Mouse (Mus musculus) liver, embryonic 13.5 days (tissue): ENCODE data around the gene Msh5. TPM values are rescaled to one million over a fixed set of nuclear protein-coding genes. Genes with fewer than 3 reads are reported as not detected.
A peak's percentile ranks its signal among the peaks of the same experiment; 100 is the strongest.

Experiments used
- ATAC-seq: fragments of 200-750 bp; cut with Nextera tagmentation; 2 replicates; pipeline ENCODE4 v1.8.0; 2017; ENCODE audit warnings: low read depth, mild to moderate bottlenecking, moderate number of reproducible peaks, moderate library complexity
- DNase-seq: peaks from one replicate; pipeline ENCODE4 v3.0.0; 2022
- H3K27ac ChIP-seq: fragments of 300-500 bp; sonication (generic); 2 replicates; pipeline ENCODE4 v1.5.1; 2015; ENCODE audit warnings: moderate library complexity, mild to moderate bottlenecking, inconsistent platforms
- H3K27me3 ChIP-seq: fragments of 300-500 bp; sonication (generic); 2 replicates; pipeline ENCODE4 v1.6.1; 2015; ENCODE audit warnings: mild to moderate bottlenecking, inconsistent platforms
- H3K36me3 ChIP-seq: fragments of 300-500 bp; sonication (generic); 2 replicates; pipeline ENCODE4 v1.6.1; 2015; ENCODE audit warnings: mild to moderate bottlenecking, inconsistent platforms
- H3K4me1 ChIP-seq: fragments of 300-500 bp; sonication (generic); replicated peaks from 2 replicates; pipeline ENCODE4 v1.6.1; 2015; ENCODE audit warnings: inconsistent platforms
- H3K4me2 ChIP-seq: fragments of 300-500 bp; sonication (generic); 2 replicates; pipeline ENCODE4 v1.6.1; 2015; ENCODE audit warnings: inconsistent platforms, mild to moderate bottlenecking, moderate library complexity
- H3K4me3 ChIP-seq: fragments of 300-500 bp; sonication (generic); replicated peaks from 2 replicates; pipeline ENCODE4 v1.5.1; 2015; ENCODE audit warnings: mild to moderate bottlenecking, inconsistent platforms
- H3K9ac ChIP-seq: fragments of 300-500 bp; sonication (generic); 2 replicates; pipeline ENCODE4 v1.6.1; 2015; ENCODE audit warnings: mild to moderate bottlenecking, inconsistent platforms
- H3K9me3 ChIP-seq: fragments of 300-500 bp; sonication (generic); replicated peaks from 2 replicates; pipeline ENCODE4 v1.6.1; 2016; ENCODE audit warnings: inconsistent platforms
- WGBS: fragments of 180-500 bp; shearing (Covaris S2); methylation state at CpG from one replicate; pipeline ENCODE4 v1.1.7; 2015; ENCODE audit not compliant: insufficient replicate concordance; 5-methylcytosine and 5-hydroxymethylcytosine counted together
- polyA plus RNA-seq: library from polyadenylated mRNA; unstranded; fragments of >200 nt; fragmentation: Nextera tagmentation; extraction: Ambion mirVana; gene quantifications from 2 replicates; pipeline ENCODE4 v1.2.1, GENCODE M21; 2015

Gene Msh5
- polyA plus RNA-seq, 1 experiment from 2014 or later = 3.4 TPM

- Histone ChIP-seq H3K9ac (no peak overlapping the region), H3K27ac (peak overlapping the region; percentile 24; the same call in 1 of the 2 replicates)
- WGBS = 33% methylated on average over 3 of the region's 3 CpGs
These were observed 10.5 kb upstream of the Msh5 start for GRCm38 (mm10) chr17:35057090-35057489.

DNA sequence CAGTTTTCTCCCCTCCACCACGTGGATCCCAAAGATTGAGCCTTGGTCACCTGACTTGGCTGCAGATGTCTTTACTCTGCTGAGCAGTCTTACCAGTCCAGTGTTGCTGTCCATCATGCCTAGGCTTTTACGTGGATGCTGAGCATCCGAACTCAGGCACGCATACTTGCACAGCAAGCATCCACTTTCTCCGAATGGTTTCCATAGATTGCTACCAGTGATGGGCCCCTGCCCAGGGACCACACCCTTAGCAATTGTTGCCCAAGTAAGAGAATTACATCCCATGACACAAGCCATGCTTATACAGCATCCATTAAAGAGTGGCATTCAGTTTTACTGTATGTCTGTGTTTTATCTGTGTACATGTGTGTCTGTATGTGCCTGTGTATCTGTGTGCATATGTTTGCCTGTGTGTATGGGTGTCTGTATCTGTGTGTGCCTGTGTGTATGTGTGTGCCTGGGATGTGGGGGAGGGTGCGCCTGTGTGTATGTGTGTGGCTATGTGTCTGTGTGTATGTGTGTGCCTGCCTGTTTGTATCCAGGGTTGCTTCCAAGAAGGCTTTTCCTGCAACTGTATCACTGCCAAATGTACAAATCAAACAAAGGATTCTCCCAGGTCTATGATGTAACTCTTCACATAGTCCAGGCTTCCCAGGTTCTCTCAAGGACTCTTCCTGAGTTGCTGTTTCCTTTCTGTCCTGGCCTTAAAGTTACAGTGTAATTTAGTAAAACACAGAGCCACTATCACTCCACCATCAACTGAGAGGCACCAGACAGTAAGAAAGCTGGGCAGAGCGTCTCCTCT is 9.3 kb upstream of the Msh5 start:
- ATAC-seq = no peak
- Histone ChIP-seq H3K4me3 (no peak overlapping the region), H3K4me1 (peaks cover 81% of the 10 kb centered on the region), H3K27ac (peak overlapping the region; percentile 6; the same call in 1 of the 2 replicates), H3K9me3 (no peaks in the 10 kb centered on the region), H3K27me3 (peaks cover 6% of the 10 kb centered on the region; the same call in 1 of the 2 replicates), H3K9ac (0 out of 2 replicates have a peak overlapping the region, but pooled peaks have one; percentile 15), H3K4me2 (no peak overlapping the region), H3K36me3 (peaks cover 66% of the 10 kb centered on the region)
- 80% methylated on average over 7 of the region's 7 CpGs for WGBS
- no peak for DNase-seq

More at GRCm38 (mm10) chr17:35057090-35057489, 10.5 kb upstream of the Msh5 start:
- Histone ChIP-seq H3K4me3 (no peak overlapping the region), H3K36me3 (peaks cover 73% of the 10 kb centered on the region), H3K9me3 (no peaks in the 10 kb centered on the region), H3K27me3 (peaks cover 14% of the 10 kb centered on the region), H3K4me2 (no peak overlapping the region), H3K4me1 (peaks cover 80% of the 10 kb centered on the region)
- no peak for ATAC-seq
- no peak for DNase-seq

DNA sequence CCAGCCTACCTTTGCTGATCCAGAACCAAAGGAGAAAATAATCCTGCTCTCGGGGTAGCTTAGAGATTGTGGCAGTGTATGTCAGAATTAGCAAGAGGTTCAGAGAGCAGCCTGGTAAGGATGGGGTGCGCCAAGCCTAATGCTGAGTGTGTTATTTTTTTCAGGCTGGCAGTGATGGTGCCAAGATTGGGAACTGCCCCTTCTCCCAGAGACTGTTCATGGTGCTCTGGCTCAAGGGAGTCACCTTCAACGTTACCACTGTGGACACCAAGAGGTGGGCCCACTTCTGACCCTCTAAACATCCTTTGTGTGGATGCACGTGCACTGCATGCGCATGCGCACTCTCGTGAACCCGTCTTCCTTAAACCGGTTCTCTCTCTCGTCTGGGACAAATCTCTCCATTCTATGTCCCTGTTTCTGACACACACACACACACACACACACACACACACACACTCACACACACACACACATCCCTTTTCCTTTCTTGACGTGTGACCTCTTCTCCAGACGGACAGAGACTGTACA is 5.8 kb upstream of the Msh5 start:
- DNase-seq (no peak), ATAC-seq (no peak)
- 82% methylated on average over 12 of the region's 12 CpGs for WGBS
- Histone ChIP-seq H3K27ac (peak overlapping the region; percentile 97), H3K4me3 (peak overlapping the region; percentile 78), H3K4me1 (peaks cover 73% of the 10 kb centered on the region), H3K9ac (peak overlapping the region; percentile 92), H3K9me3 (no peaks in the 10 kb centered on the region), H3K36me3 (peaks cover 49% of the 10 kb centered on the region), H3K27me3 (no peaks in the 10 kb centered on the region), H3K4me2 (peak overlapping the region; percentile 100)

DNA sequence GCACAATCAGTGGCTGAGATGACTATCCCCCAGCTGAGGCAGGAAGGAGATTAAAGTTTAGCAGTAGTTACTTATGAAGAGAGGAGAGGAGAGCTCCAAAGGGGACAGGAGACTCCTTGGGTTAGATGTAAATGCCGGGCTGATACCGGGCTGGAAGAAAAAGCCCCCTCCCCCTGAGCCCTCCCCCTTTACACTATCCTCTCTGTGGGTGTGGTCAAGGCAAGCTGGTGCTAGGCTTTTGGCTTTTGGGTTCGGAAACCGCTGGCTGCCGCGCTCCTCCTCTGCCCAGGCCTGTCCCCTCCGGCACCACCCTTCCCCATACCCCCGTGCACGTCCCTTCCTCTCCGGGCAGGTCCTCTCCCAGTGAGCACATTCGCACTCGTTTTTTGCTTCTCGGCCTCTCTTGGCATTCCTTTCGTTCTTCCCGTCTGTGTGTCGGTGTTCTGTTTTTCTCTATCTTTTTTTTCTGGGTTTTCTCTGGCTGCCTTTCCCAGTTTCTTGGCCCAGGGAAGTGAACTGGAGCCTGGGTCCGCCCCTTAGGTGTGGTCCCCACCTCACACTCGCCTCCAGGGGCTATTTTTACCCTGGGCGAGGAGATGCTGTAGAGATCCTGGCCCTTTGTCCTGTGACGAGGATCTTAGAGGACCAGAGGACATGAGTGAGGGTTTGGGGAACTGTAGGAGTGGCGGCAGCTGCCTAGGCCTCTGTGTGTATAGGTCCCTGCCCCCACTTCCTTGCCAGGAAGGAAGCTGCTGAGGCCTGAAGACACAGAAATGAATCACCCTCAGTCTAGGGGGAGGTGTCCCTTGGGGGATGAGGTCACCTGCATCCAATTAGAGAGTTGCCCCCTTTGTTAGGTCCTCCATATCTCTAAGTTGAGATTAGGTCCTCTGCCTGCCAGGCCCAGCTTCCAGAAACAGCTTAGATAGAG is 4.9 kb upstream of the Msh5 start:
- Histone ChIP-seq H3K4me1 (peaks cover 74% of the 10 kb centered on the region), H3K27ac (peak overlapping the region; percentile 97), H3K9ac (peak overlapping the region; percentile 92), H3K27me3 (no peaks in the 10 kb centered on the region), H3K36me3 (peaks cover 43% of the 10 kb centered on the region), H3K9me3 (no peaks in the 10 kb centered on the region), H3K4me3 (peak overlapping the region; percentile 78), H3K4me2 (peak overlapping the region; percentile 100)
- peak; percentile 63 for DNase-seq
- ATAC-seq = peak; percentile 43
- 2% methylated on average over 21 of the region's 21 CpGs for WGBS

DNA sequence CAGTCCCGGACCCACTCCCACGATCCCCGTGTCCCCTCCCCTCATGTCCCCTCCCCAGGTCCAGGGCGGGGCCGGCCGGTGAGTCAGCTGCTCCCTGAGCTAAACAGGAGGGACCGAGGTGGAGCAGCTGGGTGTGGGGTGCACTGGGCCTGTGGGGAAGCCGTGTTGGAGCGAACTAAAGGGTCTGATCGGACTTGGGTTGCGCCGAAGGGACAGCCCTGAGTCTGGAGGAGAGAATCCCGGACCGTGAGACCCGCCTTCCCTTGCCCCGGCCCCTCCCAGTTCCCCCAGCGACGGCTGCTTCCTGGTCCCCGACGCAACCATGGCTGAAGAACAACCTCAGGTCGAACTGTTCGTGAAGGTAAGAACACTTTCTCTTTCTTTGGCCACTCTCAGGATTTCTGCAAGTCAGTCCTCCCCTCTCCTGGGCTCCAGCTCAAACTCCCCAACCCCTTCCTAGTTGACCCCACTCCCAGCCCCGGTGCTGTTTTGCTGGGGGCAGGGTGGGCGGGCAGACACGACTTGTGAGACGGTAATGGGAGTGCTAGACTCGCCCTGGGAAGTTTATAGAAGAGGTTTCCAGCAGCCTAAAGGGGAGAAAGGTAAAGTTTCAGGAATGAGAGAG is 3.7 kb upstream of the Msh5 start:
- Histone ChIP-seq H3K4me3 (peak overlapping the region; percentile 78), H3K9me3 (no peaks in the 10 kb centered on the region), H3K4me1 (peaks cover 75% of the 10 kb centered on the region), H3K36me3 (peaks cover 31% of the 10 kb centered on the region), H3K27me3 (no peaks in the 10 kb centered on the region), H3K4me2 (peak overlapping the region; percentile 100), H3K9ac (peak overlapping the region; percentile 92), H3K27ac (peak overlapping the region; percentile 97)
- WGBS = under 1% methylated on average over 27 of the region's 27 CpGs
- peak; percentile 63 for DNase-seq
- peak; percentile 51 for ATAC-seq

DNA sequence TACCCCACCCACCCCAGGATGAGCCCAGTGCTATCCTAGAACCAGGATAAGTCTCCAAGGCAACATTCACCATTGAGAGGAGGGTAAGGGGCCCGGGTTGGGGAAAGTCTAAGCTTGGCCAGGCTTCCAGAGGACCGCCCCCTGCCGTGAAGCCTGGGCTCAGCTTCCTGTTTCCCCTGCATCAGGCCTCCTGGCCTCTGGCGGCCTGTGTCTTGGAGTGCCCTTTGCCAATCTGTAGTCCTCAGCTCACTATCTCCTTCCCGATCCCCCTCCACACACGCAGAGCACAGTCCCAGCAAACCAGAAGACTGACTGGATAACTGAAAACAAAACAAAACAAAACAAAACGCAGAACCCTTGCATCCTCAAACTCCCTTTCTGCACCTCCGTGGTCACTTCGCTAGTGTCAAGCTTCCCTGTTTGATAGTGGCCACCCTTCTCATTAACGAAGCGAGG is 3.0 kb upstream of the Msh5 start, which contains the start of gene Clic1:
Gene Clic1 (plus strand): TSS at position 406 of the 456 bp plus-strand sequence.
- peak within 1 kb of the TSS; percentile 100 for H3K4me2 ChIP-seq
- peaks cover 78% of the 10 kb centered on the region for H3K4me1 ChIP-seq
- H3K36me3 ChIP-seq = peaks cover 26% of the 10 kb centered on the region
- peak within 1 kb of the TSS; percentile 78 for H3K4me3 ChIP-seq
- no peaks in the 10 kb centered on the region for H3K27me3 ChIP-seq
- peak within 1 kb of the TSS; percentile 97 for H3K27ac ChIP-seq
- ATAC-seq (peak; percentile 9), DNase-seq (peak; percentile 60)
- 2% methylated on average over 11 of the region's 11 CpGs for WGBS
- H3K9me3 ChIP-seq = no peaks in the 10 kb centered on the region
- peak within 1 kb of the TSS; percentile 92 for H3K9ac ChIP-seq

DNA sequence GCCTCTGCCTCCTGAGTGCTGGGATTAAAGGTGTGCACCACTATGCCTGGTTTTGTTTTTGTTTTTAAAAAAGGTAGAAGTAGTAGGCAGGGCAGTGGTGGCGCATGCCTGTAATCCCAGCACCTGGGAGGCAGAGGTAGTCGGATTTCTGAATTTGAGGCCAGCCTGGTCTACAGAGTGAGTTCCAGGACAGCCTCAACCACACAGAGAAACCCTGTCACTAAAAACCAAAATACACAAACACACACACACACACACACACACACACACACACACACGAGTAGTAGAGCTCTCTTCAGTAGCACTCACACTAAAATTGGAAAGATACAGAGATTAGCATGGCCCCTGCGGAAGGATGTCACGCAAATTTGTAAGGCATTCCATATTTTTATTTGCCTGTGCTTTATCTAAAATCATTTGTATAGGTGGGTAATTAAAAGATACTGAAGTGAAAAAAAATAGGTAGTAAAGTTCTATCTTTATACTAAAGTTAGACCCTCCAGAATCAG is 2.4 kb upstream of the Msh5 start:
- H3K36me3 ChIP-seq = peaks cover 20% of the 10 kb centered on the region
- peak overlapping the region; percentile 100 for H3K4me2 ChIP-seq
- ATAC-seq (no peak), DNase-seq (no peak)
- H3K27ac ChIP-seq = peak overlapping the region; percentile 97
- no peaks in the 10 kb centered on the region for H3K27me3 ChIP-seq
- H3K4me1 ChIP-seq = peaks cover 82% of the 10 kb centered on the region
- WGBS = 32% methylated on average over 5 of the region's 5 CpGs
- peak overlapping the region; percentile 92 for H3K9ac ChIP-seq
- no peaks in the 10 kb centered on the region for H3K9me3 ChIP-seq
- 0 out of 2 replicates have a peak overlapping the region, but pooled peaks have one; percentile 78 for H3K4me3 ChIP-seq

DNA sequence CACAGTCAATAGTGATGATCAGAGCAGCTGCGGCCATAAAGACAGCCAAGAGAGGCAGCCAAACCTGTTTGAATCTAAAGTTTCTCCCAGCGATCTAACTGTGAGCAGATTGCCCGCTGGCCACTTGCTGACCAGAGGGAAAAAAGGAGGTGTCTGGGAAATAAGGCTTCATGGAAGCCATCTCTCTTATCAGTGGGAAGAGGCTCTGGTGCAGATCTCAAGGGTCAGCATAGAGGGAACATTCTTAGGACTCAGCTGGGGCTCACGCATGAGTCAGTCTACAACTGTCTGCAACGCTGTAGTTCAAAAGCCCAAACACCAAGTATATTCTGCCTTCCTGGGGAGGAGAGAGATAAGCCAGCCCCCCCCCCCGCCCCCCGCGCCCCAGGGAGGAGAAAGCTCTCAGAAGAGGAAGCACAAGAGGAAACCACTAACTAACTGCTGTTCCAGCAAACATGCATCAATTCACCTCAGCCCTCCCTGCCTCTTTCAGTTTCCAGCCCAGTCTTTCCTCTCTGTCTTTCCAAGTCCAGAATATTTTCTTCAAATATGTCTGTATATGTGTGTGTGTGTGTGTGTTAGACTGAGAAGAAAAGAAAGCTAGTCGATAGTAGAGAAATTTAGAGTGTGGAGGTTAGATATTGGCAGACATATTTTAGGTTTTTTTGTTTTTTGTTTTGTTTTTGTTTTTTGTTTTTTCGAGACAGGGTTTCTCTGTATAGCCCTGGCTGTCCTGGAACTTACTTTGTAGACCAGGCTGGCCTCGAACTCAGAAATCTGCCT is 1.8 kb upstream of the Msh5 start:
- peak overlapping the region; percentile 100 for H3K4me2 ChIP-seq
- H3K4me1 ChIP-seq = peaks cover 86% of the 10 kb centered on the region
- no peaks in the 10 kb centered on the region for H3K9me3 ChIP-seq
- H3K36me3 ChIP-seq = peaks cover 13% of the 10 kb centered on the region
- peak overlapping the region; percentile 97 for H3K27ac ChIP-seq
- WGBS = 2% methylated on average over 11 of the region's 11 CpGs
- peak overlapping the region; percentile 75 for H3K4me3 ChIP-seq
- peak overlapping the region; percentile 92 for H3K9ac ChIP-seq
- no peaks in the 10 kb centered on the region for H3K27me3 ChIP-seq
- ATAC-seq (no peak), DNase-seq (no peak)

DNA sequence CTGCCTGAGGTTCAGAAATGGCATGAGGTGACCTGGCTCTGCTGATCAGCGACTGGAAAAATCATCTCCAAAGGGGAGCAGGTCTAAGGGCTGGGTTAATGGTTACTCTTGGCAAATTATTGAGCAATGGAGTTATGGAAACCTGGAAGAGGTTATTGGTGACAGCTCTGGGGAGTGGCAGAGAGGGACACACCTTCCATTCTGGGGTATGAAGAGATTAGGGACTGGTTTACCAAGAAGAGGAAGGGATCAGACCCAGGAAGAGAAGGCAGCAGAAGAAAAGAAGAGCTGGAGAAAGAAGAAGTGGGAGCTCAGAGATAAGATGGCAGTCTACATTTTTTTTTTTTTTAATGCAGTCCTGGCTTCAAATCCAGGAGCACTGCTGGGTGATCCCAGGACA is 1.1 kb upstream of the Msh5 start:
- Histone ChIP-seq H3K27me3 (no peaks in the 10 kb centered on the region), H3K27ac (peak overlapping the region; percentile 97), H3K9me3 (no peaks in the 10 kb centered on the region), H3K4me2 (peak overlapping the region; percentile 100), H3K36me3 (peaks cover 7% of the 10 kb centered on the region), H3K4me1 (peaks cover 88% of the 10 kb centered on the region), H3K9ac (peak overlapping the region; percentile 92), H3K4me3 (peak overlapping the region; percentile 75)
- no peak for DNase-seq
- ATAC-seq = no peak
- WGBS = 12% methylated on average over 1 of the region's 1 CpGs
